Mouse (Mus musculus): Measurements from ENCODE around the gene Gm43517.

Gene Gm43517

DNA sequence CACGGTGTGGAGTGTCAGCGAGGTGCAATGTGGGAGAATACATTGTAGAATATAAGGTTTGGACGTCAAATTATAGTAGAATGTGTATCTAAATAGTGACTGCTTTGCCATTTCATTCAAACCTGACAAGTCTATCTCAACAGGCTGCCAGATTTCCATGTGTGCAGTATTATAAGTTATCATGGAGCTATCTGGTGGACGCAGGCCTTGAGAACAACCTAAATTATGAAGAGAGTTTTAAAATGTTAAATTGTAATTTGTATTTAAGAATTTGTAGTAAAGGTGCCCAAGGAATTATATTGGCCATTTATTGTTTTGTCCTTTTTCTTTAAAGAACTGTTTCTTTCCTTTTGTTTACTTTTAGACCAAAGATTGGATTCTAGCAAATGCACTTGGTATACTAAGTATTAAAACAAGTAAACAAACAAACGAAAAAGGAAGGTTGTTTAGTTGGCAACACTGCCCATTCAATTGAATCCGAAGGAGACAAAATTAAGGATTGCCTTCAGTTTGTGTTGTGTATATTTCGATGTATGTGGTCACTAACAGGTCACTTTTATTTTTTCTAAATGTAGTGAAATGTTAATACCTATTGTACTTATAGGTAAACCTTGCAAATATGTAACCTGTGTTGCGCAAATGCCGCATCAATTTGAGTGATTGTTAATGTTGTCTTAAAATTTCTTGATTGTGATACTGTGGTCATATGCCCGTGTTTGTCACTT lies 1.3 kb downstream of the Gm43517 start:
- no peak for DNase-seq (ENCODE audit: low spot score)

DNA sequence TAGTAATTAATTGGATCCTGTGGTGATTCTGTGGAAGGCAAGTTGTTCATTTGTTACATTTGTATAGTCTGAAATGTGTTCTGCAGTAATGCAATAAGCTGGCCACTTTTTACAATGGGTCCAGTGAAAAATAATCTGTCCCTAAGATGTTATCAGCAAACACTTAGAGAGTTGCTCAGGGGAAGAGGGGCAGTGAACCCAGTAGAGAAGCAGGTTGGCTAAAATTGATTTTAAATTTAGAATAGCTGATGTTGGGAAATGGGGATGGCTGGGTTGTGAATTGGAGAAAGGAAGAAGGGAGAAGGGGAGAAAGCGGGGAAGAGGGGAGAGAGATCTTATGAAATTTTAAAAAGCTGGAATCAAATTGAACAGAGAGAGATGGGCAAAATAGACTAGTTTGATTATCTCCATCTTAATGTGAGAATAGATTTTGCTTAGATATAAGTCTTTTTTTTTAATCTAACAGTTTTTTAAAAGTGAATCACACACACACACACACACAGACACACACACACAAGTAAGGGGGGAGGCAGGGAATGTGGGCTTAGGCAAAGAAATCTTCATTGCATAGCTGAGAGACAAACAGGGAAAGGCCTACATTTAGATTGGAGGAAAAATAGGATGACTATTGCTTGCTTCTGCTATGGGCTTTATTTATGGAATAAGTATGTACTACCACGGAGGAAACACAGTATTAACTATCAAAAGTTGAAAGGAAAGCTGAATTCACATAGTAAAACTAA lies 3.1 kb downstream of the Gm43517 start:
- no peak for DNase-seq (ENCODE audit: low spot score)

GRCm38 (mm10) chr12:49389666-49390065 lies 4.7 kb downstream of the Gm43517 start:
- no peak for DNase-seq (ENCODE audit: low spot score)

- DNase-seq (ENCODE audit: low spot score) = no peak
These were observed 5.3 kb downstream of the Gm43517 start for GRCm38 (mm10) chr12:49390257-49390656.

DNA sequence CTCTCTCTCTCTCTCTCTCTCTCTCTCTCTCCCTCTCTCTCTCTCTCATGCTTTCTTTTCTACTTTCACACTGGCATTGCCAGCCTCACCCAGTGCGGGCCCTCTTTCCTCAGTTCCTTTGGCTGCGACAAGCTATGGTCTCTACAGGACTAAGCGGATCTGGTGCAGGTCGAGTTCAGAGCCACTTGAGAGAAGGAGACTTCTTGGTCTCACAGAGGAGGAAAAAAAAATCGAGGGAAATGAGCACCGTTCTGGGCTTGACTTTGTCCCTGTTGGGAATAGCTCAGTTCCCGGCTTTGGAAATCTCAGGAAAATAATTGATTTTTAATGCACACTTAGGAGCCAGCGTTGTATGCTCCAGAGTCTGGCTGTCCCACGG lies 5.9 kb downstream of the Gm43517 start:
- DNase-seq (ENCODE audit: low spot score) = no peak

DNA sequence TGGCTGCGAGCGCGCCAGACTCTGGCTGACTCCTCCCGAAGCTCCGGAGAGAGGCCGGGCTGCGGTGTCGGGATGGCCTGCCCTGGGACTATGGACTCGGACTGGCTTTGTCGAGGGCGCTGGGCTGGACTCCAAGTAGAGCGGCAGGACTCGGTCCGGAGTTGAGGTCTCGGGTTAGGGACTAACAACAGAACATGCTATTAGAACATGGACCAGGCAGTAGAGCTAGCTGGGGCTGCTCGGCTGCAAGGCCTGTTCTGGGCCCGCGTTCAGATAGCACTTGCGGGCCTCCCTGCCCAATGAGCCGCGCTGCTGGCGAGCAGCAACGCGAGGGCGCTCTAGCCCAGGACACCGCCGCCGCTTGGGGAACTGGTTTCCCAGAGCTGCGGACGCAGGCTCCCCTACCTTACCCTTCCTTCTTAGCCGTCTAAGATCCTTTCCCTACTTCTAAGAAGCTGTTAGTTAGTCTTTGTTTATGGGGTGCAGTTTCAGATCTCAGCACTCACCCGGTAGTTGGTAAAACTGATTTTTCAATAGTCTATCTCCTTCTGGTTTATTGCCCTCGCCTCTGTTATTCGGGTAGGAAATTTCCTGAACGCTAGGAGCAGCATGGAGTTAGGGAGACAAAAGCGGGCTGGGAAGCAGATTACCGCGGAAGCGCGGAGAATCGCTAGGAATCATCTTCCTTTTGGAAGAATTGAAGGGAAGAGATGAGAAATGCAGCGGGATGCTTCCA lies 6.5 kb downstream of the Gm43517 start:
- DNase-seq (ENCODE audit: low spot score) = no peak

DNA sequence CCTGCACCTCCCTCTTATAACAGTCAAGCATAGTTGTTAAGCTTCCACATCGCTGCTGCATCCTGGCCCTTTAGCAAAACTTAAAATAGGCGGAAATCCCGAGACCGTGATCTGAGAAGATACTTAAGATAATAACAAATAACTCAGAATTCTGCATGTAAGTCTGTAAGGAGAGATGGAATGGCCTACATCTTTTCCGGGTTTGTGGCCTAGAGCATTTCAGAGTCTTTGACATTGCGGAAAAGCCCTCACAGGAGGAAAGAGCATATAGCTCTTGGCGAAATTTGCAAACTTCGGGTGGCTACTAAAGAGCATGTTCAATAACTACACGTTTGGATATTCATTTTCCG lies 7.0 kb downstream of the Gm43517 start:
- no peak for DNase-seq (ENCODE audit: low spot score)

DNA sequence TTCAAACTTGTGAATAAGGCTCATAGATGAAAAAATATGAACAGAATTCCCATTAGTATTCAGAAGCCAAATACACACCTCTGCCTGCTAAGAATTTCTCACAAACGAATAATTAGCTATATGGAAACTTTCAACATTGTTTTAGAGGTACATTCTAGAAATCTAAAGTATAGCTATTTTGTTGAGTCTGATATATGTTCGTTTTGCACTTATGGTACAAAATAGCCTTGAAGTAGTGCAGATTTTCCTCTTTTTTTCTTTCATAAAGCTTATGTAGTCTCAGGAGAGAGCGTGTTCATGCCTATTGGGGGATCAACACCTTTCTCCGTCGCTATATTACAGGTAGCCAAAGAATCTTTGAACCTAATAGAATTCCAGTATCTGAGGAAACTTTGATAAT lies 7.9 kb downstream of the Gm43517 start:
- DNase-seq (ENCODE audit: low spot score) = no peak

DNA sequence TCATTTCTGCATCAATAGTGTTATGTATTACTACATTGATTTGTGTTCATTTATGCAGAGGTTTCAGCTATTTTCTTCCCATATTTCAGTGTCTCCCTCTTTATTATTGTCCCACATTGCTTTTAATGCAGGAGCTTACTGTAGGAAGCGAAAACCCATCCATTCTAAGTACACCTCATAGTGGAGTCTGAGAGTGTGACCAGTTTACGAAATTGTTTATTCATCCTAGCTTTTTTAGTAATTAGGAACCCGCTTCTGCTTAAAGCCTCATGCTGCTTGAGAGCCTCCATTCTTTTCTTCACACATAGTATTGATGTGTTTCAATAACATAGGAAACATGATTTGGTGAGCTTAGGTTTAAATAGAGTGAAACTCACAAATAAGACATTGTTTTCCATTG lies 8.7 kb downstream of the Gm43517 start:
- no peak for DNase-seq (ENCODE audit: low spot score)

GRCm38 (mm10) chr12:49394181-49394580 lies 9.2 kb downstream of the Gm43517 start:
- DNase-seq (ENCODE audit: low spot score) = no peak

DNA sequence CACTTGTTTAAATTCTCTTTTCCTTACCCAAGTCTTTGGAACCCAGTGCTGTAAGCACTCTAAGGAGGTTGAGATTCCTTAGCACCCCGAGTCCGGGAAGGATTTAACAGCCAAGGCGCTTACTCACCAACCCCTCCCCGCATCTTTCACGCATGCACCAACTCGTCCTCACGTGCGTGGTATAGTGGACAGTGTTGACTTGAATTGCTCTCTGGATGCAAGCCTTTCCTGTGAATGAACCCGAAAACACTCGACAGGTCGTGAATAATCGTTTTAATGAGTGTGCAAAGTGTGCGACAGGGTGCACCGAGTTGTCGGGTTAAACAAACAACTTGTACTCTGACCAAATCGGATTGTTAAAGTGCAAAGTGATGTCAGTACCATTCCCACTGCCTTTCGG lies 9.9 kb downstream of the Gm43517 start:
- no peak for DNase-seq (ENCODE audit: low spot score)

- DNase-seq (ENCODE audit: low spot score) = no peak
These were observed 11.0 kb downstream of the Gm43517 start for GRCm38 (mm10) chr12:49395969-49396368.

GRCm38 (mm10) chr12:49396776-49397175 lies 11.8 kb downstream of the Gm43517 start:
- DNase-seq (ENCODE audit: low spot score) = no peak

DNA sequence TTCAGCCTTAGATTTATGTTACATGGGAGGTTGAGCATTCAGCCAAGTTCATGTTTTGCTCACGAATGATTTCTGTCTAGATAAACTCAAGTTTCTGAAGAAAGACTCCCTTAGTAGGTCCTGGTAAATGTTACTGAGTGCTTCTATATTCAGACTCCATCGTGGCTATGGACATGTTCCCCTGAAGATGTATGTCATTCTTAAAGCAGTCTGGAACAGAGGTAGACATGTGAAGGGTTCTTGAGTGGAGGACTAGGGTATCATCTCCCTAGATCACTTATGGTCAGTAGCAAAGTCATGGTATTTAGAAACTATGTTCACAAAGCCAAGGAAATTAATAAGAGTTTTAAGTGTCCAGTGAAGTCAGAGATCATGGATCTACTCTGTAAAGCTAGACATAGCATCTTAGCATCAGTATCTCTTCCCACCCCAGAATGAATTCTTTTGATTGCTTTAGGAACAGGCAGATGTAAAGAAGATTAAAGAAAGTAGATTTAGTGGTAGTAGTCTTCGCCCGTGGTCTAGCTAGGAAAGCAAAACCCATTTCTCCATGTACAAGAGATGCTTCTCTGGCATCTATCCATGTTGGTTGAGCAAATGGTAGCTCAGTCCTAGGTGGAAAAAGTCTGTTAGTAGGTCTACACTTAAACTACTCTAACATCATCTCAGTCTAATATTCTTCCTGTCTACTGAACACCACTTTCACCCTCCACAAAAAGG lies 12.6 kb downstream of the Gm43517 start:
- DNase-seq (ENCODE audit: low spot score) = no peak

DNA sequence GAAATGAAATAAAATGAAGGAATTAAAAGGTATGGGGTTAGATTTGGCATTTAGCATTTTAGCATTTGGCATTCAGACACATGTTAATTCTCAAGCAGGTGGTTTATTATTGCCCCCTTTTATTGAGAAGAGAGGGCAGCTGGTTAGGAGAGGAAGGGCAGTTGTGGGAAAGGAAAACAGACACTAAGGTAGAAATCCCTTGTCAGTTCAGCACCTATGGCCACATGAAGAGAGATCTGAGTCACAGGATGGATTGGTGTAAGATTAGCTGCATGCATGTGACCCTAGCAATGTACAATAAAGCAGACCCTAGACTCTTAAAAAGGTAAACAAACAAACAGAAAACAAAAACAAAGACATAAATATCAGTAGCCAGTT lies 13.2 kb downstream of the Gm43517 start:
- DNase-seq (ENCODE audit: low spot score) = no peak

DNA sequence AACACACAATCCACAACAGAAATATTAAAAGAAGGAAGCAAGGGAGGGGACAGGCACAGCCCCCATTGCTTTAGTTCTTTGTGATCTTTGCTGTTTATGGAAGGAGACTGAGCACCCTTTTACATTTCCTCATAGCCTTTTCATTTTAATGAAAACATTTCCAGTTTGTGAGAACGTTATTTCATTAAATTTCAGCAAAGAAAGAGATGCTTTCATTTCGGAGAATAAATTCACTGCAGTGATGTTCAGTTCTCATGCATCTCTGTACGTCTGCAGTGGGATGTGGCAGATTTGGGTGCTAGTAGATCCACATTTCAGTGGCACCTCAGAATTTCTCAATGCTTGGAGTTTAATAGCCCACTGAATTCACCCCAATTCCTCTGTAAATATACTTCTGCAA lies 13.7 kb downstream of the Gm43517 start:
- DNase-seq (ENCODE audit: low spot score) = no peak

GRCm38 (mm10) chr12:49399611-49400010 lies 14.6 kb downstream of the Gm43517 start:
- DNase-seq (ENCODE audit: low spot score) = no peak

- DNase-seq (ENCODE audit: low spot score) = no peak
These were observed 15.3 kb downstream of the Gm43517 start for GRCm38 (mm10) chr12:49400036-49400852.

- DNase-seq (ENCODE audit: low spot score) = no peak
These were observed 15.8 kb downstream of the Gm43517 start for GRCm38 (mm10) chr12:49400853-49401118.

GRCm38 (mm10) chr12:49401119-49401795 lies 16.3 kb downstream of the Gm43517 start:
- DNase-seq (ENCODE audit: low spot score) = no peak

GRCm38 (mm10) chr12:49401796-49402130 lies 16.8 kb downstream of the Gm43517 start:
- DNase-seq (ENCODE audit: low spot score) = no peak

DNA sequence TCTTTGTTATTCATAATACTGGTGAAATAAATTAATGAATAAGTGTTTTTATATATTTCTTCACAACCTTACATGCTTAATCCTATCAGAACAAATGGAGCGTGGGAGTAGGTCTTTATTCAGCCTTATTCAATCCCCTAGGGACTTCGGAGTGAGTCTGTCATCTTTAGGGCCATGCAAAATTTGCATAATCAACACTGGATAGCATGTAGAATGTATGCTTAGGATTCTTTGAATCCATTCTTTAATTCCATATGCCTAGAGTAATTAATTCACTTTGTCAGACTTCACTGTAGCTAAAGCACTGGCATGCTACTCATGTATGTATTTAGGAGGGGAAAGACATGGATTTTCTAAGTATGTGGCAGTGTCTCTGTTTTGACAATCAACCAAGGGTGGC lies 24.9 kb downstream of the Gm43517 start:
- DNase-seq (ENCODE audit: low spot score) = no peak
